Comparison of ENCODE assay signal across 27 mouse cellular contexts in the genomic region with DNA sequence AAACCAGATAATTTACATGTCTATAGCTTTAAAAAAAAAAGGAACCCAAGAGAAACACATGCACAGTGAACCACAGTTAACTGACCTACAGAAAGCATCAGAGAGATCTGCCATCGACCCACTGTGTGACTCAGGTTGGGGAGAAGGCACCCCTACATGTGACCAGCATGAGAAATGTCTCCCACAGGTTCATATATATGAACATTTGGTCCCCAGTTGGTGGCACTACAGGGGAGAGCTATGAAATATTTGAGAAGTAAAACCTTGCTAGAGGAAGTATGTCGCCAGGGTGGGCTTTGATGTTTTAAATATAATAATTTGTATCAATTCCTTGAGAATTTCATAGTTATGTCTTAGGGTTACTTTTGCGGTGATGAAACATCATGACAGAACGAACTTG. TPM values are rescaled to one million over a fixed set of nuclear protein-coding genes. Genes with fewer than 3 reads are reported as not detected.
DNase-seq lines count a peak whose midpoint lies in the region; ATAC-seq and TF ChIP-seq lines count a peak whose summit lies in the region.
"Had no signal": no experiment of that assay in that cellular context is flagged by ENCODE, and none has a peak within 500 bp of the region (broad histone marks: within the 10 kb centered on the region; RNA-seq: fewer than 3 reads in every experiment).

No protein-coding gene starts in this region.

- TF ChIP-seq CTCF in heart, postnatal 0 days (IDR thresholded peaks at IDR 0.05; ENCODE audit: low read depth) = no peak
- no peak for TF ChIP-seq CTCF in heart, adult 2 months (IDR thresholded peaks at IDR 0.05)

- TF ChIP-seq POLR2A in heart, adult 2 months (IDR thresholded peaks at IDR 0.05; ENCODE audit: insufficient read depth, low read depth, low read length) = no peak

- 85% methylated on average over 4 of the region's 4 CpGs for WGBS in heart, postnatal 0 days
- 96% methylated on average over 4 of the region's 4 CpGs for WGBS in heart, adult 2 months

- ATAC-seq in heart, postnatal 0 days (ENCODE audit: insufficient read depth, low read depth) = no peak
- ATAC-seq in megakaryocyte, adult 5-6 weeks (ENCODE audit: poor library complexity, severe bottlenecking) = peak; percentile 54
- 0 out of 2 replicates have a peak, but pooled peaks have one; percentile 18 for ATAC-seq in monocyte, adult 5-6 weeks (replicated peaks; ENCODE audit: insufficient number of reproducible peaks, low FRiP score, low TSS enrichment, poor library complexity, severe bottlenecking)
- ATAC-seq: activated CD4-positive, CD25-positive, alpha-beta regulatory T cell, adult 4 months; CD4-positive, CD25-positive, alpha-beta regulatory T cell, adult 4 months; forebrain, embryonic 14.5 days; forebrain, embryonic 16.5 days; Patski had no signal

- intact Hi-C loops in heart, adult 2 months (cut with DNase I) = no loop called here

- no peaks in the 10 kb centered on the region for H3K27me3 ChIP-seq in heart, postnatal 0 days (ENCODE audit: control insufficient read depth, insufficient read depth, low read length)
- H3K27me3 ChIP-seq in heart, adult 2 months (ENCODE audit: control insufficient read depth, insufficient read depth, low read length) = no peaks in the 10 kb centered on the region
- H3K27me3 ChIP-seq: CH12.LX; embryonic facial prominence, embryonic 13.5 days; embryonic facial prominence, embryonic 15.5 days; forebrain, embryonic 12.5 days; Patski had no signal

- DNase-seq in heart, postnatal 0 days (ENCODE audit: low spot score) = peak; percentile 2
- DNase-seq in heart, adult 2 months = no peak
- DNase-seq in adrenal gland, postnatal 14 days = no peak
- no peak for DNase-seq in lung, postnatal 10 days
- DNase-seq: adrenal gland, adult 8-10 months; adrenal gland, postnatal 25 days; B cell, adult 2 months; cerebellum, adult 11 months; cerebellum, adult 18-20 months; cerebellum, adult 8-10 months; cerebellum, adult 9-11 months; cerebellum, postnatal 14 days; cerebellum, postnatal 36 days had no signal

- H3K79me2 ChIP-seq in heart, adult 2 months (replicated peaks; ENCODE audit: control insufficient read depth, insufficient read depth, low read length) = no peaks in the 10 kb centered on the region

- 0 out of 2 replicates have a peak, but pooled peaks cover under 1% of the 10 kb centered on the region for H3K4me1 ChIP-seq in heart, postnatal 0 days (ENCODE audit: control insufficient read depth, insufficient read depth)
- peaks cover 1% of the 10 kb centered on the region; the same call in 1 of the 2 replicates for H3K4me1 ChIP-seq in heart, adult 2 months (ENCODE audit: control insufficient read depth, insufficient read depth, low read length)
- H3K4me1 ChIP-seq: embryonic facial prominence, embryonic 13.5 days; embryonic facial prominence, embryonic 15.5 days; forebrain, embryonic 10.5 days; forebrain, embryonic 12.5 days had no signal

- H3K36me3 ChIP-seq in heart, postnatal 0 days (replicated peaks; ENCODE audit: control insufficient read depth, insufficient read depth, low read length) = no peaks in the 10 kb centered on the region
- no peaks in the 10 kb centered on the region for H3K36me3 ChIP-seq in heart, adult 2 months (ENCODE audit: control insufficient read depth, insufficient read depth, low read length)
- H3K36me3 ChIP-seq: embryonic facial prominence, embryonic 13.5 days; embryonic facial prominence, embryonic 15.5 days; forebrain, embryonic 10.5 days; forebrain, embryonic 12.5 days; G1E had no signal

- H3K4me2 ChIP-seq in heart, postnatal 0 days (ENCODE audit: low read depth, low read length) = no peak overlapping the region
- H3K4me2 ChIP-seq: embryonic facial prominence, embryonic 13.5 days; embryonic facial prominence, embryonic 15.5 days; forebrain, embryonic 12.5 days had no signal

- no peak overlapping the region for H3K4me3 ChIP-seq in heart, postnatal 0 days (ENCODE audit: low read depth, low read length)
- H3K4me3 ChIP-seq in heart, adult 2 months = no peak overlapping the region
- H3K4me3 ChIP-seq: embryonic facial prominence, embryonic 13.5 days; embryonic facial prominence, embryonic 15.5 days; erythroblast, embryonic 14.5 days; forebrain, embryonic 10.5 days; forebrain, embryonic 12.5 days had no signal

- no peaks in the 10 kb centered on the region for H3K9me3 ChIP-seq in heart, postnatal 0 days (replicated peaks; ENCODE audit: control insufficient read depth, low read length)
- H3K9me3 ChIP-seq: embryonic facial prominence, embryonic 13.5 days; embryonic facial prominence, embryonic 15.5 days; forebrain, embryonic 12.5 days; G1E had no signal

- no peak overlapping the region for H3K9ac ChIP-seq in heart, postnatal 0 days (replicated peaks; ENCODE audit: low read depth, low read length)
- no peak overlapping the region for H3K9ac ChIP-seq in heart, adult 2 months (ENCODE audit: low read depth, low read length)
- H3K9ac ChIP-seq: embryonic facial prominence, embryonic 13.5 days; embryonic facial prominence, embryonic 15.5 days; forebrain, embryonic 12.5 days had no signal

- no peak overlapping the region for H3K27ac ChIP-seq in heart, postnatal 0 days (ENCODE audit: low read depth)
- H3K27ac ChIP-seq in heart, adult 2 months = no peak overlapping the region
- H3K27ac ChIP-seq: embryonic facial prominence, embryonic 13.5 days; embryonic facial prominence, embryonic 15.5 days; forebrain, embryonic 10.5 days; forebrain, embryonic 12.5 days had no signal

- TF ChIP-seq EP300 in heart, postnatal 0 days (IDR thresholded peaks at IDR 0.05; ENCODE audit: low read depth) = no peak
- TF ChIP-seq EP300 in heart, adult 2 months (IDR thresholded peaks at IDR 0.05; ENCODE audit: insufficient read depth, low read depth, low read length) = no peak

RNA-seq across cellular contexts. Expression of a gene that starts 8.5 kb away (rescaled TPM):
- 12.4 and 30.3 TPM in 2 replicates for total RNA-seq in heart, postnatal 0 days (2014; rRNA removed; ENCODE audit: low replicate concordance)
- 5.5 and 6.1 TPM in 2 replicates for polyA plus RNA-seq in heart, postnatal 0 days (2015; fragmentation: Nextera tagmentation; extraction: Ambion mirVana)
- total RNA-seq in heart, adult 2 months (2021) = 10 to 100 TPM; 11.4 to 14.0 TPM
- 9.8 and 12.7 TPM in 2 replicates for polyA plus RNA-seq in heart, adult 2 months (2012; rRNA removed)
- total RNA-seq in megakaryocyte, adult 5-6 weeks (2015) = 51.9 and 66.7 TPM in 2 replicates
- total RNA-seq in megakaryocyte, adult 5-6 weeks (2017) = 32.9 and 42.3 TPM in 2 replicates
- 45.6 to 52.8 TPM (median 49.3 TPM) in 3 replicates for total RNA-seq in monocyte, adult 5-6 weeks (2017)
- 35.7 and 38.2 TPM in 2 replicates for total RNA-seq in adrenal gland, postnatal 14 days (2021)
